Mouse (Mus musculus): ENCODE data around the gene Zfp526.

Gene Zfp526

GRCm38 (mm10) chr7:25221102-25221883 is at the start of gene Zfp526:
Zfp526 (plus strand) TSS chr7:25221425.
- DNase-seq (ENCODE audit: low spot score in 2 of 2): peak; percentile 98

- no peak for DNase-seq (ENCODE audit: low spot score in 2 of 2)
Observed at GRCm38 (mm10) chr7:25172669-25173068, 48.6 kb upstream of the Zfp526 start.

GRCm38 (mm10) chr7:25174343-25174742 is 46.9 kb upstream of the Zfp526 start:
- DNase-seq (ENCODE audit: low spot score in 2 of 2): no peak

GRCm38 (mm10) chr7:25178317-25178716 is 42.9 kb upstream of the Zfp526 start:
- peak; percentile 37 to 43 for DNase-seq (ENCODE audit: low spot score in 2 of 2)

GRCm38 (mm10) chr7:25178787-25179605 is 42.2 kb upstream of the Zfp526 start:
- peak; percentile 40 to 44 for DNase-seq (ENCODE audit: low spot score in 2 of 2)

- peak; percentile 85 for DNase-seq (ENCODE audit: low spot score in 2 of 2)
Observed at GRCm38 (mm10) chr7:25179606-25180161, 41.5 kb upstream of the Zfp526 start, which contains the start of gene Pou2f2. Pou2f2 (minus strand) TSS chr7:25179726.

- DNase-seq (ENCODE audit: low spot score in 2 of 2): no peak
Observed at GRCm38 (mm10) chr7:25180512-25180911, 40.7 kb upstream of the Zfp526 start.

- peak; percentile 11 to 27 for DNase-seq (ENCODE audit: low spot score in 2 of 2)
Observed at GRCm38 (mm10) chr7:25181331-25181790, 39.9 kb upstream of the Zfp526 start.

GRCm38 (mm10) chr7:25181814-25182213 is 39.4 kb upstream of the Zfp526 start:
- DNase-seq (ENCODE audit: low spot score in 2 of 2): peak in 1 of 2 experiments; percentile 16

GRCm38 (mm10) chr7:25184091-25184490 is 37.1 kb upstream of the Zfp526 start:
- no peak for DNase-seq (ENCODE audit: low spot score in 2 of 2)

GRCm38 (mm10) chr7:25187662-25188650 is 33.3 kb upstream of the Zfp526 start:
- DNase-seq (ENCODE audit: low spot score in 2 of 2): peak; percentile 89 to 90

- no peak for DNase-seq (ENCODE audit: low spot score in 2 of 2)
Observed at GRCm38 (mm10) chr7:25190806-25191205, 30.4 kb upstream of the Zfp526 start.

- no peak for DNase-seq (ENCODE audit: low spot score in 2 of 2)
Observed at GRCm38 (mm10) chr7:25192110-25192509, 29.1 kb upstream of the Zfp526 start.

GRCm38 (mm10) chr7:25195148-25195547 is 26.1 kb upstream of the Zfp526 start:
- DNase-seq (ENCODE audit: low spot score in 2 of 2): no peak

- DNase-seq (ENCODE audit: low spot score in 2 of 2): no peak
Observed at GRCm38 (mm10) chr7:25196107-25196506, 25.1 kb upstream of the Zfp526 start.

GRCm38 (mm10) chr7:25197384-25198018 is 23.7 kb upstream of the Zfp526 start:
- DNase-seq (ENCODE audit: low spot score in 2 of 2): no peak

- DNase-seq (ENCODE audit: low spot score in 2 of 2): no peak
Observed at GRCm38 (mm10) chr7:25203624-25204023, 17.6 kb upstream of the Zfp526 start.

- DNase-seq (ENCODE audit: low spot score in 2 of 2): no peak
Observed at GRCm38 (mm10) chr7:25205355-25206093, 15.7 kb upstream of the Zfp526 start.

GRCm38 (mm10) chr7:25206094-25206830 is 15.0 kb upstream of the Zfp526 start:
- no peak for DNase-seq (ENCODE audit: low spot score in 2 of 2)

All from right cerebral cortex, adult 2 months (tissue).